Comparison of ENCODE assay signal across 8 mouse cellular contexts in the genomic region with DNA sequence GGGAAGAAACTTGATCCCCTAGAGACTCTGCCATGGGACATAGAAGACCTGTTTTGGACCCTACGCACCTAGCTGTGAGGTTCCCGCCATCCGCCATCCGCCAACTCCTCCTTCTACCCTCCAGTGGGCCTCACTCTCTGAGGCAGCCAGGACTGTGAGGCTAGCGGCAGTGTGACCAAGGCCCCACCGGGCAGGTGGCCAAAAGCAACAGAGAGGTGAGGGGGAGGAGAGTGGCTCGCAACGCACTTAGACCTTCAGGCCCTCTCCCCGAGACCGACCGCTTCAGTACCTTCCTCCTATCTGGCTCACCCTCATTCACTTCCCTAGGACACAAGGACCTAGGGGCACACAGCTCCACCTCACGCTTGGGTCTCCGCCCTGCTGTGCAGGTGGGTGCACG. TPM values are rescaled to one million over a fixed set of nuclear protein-coding genes. Genes with fewer than 3 reads are reported as not detected.
DNase-seq lines count a peak whose midpoint lies in the region; ATAC-seq lines count a peak whose summit lies in the region.

No protein-coding gene starts in this region.

- H3K4me1 ChIP-seq in midbrain, embryonic 10.5 days: peaks cover 74% of the 10 kb centered on the region
- H3K4me1 ChIP-seq in midbrain, embryonic 11.5 days (ENCODE audit: control insufficient read depth, insufficient read depth, low read length): peaks cover 37% of the 10 kb centered on the region
- peaks cover 66% of the 10 kb centered on the region for H3K4me1 ChIP-seq in heart, embryonic 12.5 days (replicated peaks)
- peaks cover 68% of the 10 kb centered on the region for H3K4me1 ChIP-seq in kidney, embryonic 15.5 days

- 93% methylated on average over 14 of the region's 14 CpGs for WGBS in midbrain, embryonic 10.5 days
- WGBS in midbrain, embryonic 11.5 days: 91% methylated on average over 14 of the region's 14 CpGs
- WGBS in heart, embryonic 12.5 days: 49% methylated on average over 14 of the region's 14 CpGs
- 36% methylated on average over 14 of the region's 14 CpGs for WGBS in kidney, embryonic 15.5 days

- no peak overlapping the region for H3K9ac ChIP-seq in midbrain, embryonic 11.5 days (ENCODE audit: low read length)
- H3K9ac ChIP-seq in heart, embryonic 12.5 days: peak overlapping the region; percentile 96
- H3K9ac ChIP-seq in kidney, embryonic 15.5 days: peak overlapping the region; percentile 82

- H3K36me3 ChIP-seq in midbrain, embryonic 10.5 days: peaks cover 64% of the 10 kb centered on the region
- peaks cover 4% of the 10 kb centered on the region for H3K36me3 ChIP-seq in midbrain, embryonic 11.5 days (ENCODE audit: control insufficient read depth, insufficient read depth, low read length)
- H3K36me3 ChIP-seq in heart, embryonic 12.5 days: peaks cover 47% of the 10 kb centered on the region
- peaks cover 37% of the 10 kb centered on the region for H3K36me3 ChIP-seq in kidney, embryonic 15.5 days

- H3K9me3 ChIP-seq in midbrain, embryonic 10.5 days (replicated peaks): no peaks in the 10 kb centered on the region
- H3K9me3 ChIP-seq in midbrain, embryonic 11.5 days (ENCODE audit: control insufficient read depth, low read length): no peaks in the 10 kb centered on the region
- no peaks in the 10 kb centered on the region for H3K9me3 ChIP-seq in heart, embryonic 12.5 days (replicated peaks)
- H3K9me3 ChIP-seq in kidney, embryonic 15.5 days (replicated peaks): no peaks in the 10 kb centered on the region

- no peaks in the 10 kb centered on the region for H3K27me3 ChIP-seq in midbrain, embryonic 10.5 days (ENCODE audit: low read depth, poor library complexity, severe bottlenecking)
- no peaks in the 10 kb centered on the region for H3K27me3 ChIP-seq in midbrain, embryonic 11.5 days (ENCODE audit: control insufficient read depth, insufficient read depth, low read length)
- no peaks in the 10 kb centered on the region for H3K27me3 ChIP-seq in heart, embryonic 12.5 days (replicated peaks)
- no peaks in the 10 kb centered on the region for H3K27me3 ChIP-seq in kidney, embryonic 15.5 days

- no peak overlapping the region for H3K4me3 ChIP-seq in midbrain, embryonic 10.5 days
- H3K4me3 ChIP-seq in midbrain, embryonic 11.5 days (ENCODE audit: low read depth, low read length): no peak overlapping the region
- peak overlapping the region; percentile 69 for H3K4me3 ChIP-seq in heart, embryonic 12.5 days
- H3K4me3 ChIP-seq in kidney, embryonic 15.5 days (replicated peaks): peak overlapping the region; percentile 83

- DNase-seq in midbrain, embryonic 10.5 days (ENCODE audit: low spot score): no peak
- DNase-seq in midbrain, embryonic 11.5 days (ENCODE audit: low spot score, missing footprints): no peak
- peak; percentile 70 for DNase-seq in lung, postnatal 10 days
- DNase-seq in T-cell, adult 2 months (ENCODE audit: low spot score): no peak
- no peak for DNase-seq in cerebellum, adult 9-11 months
- no peak for DNase-seq in left cerebral cortex, adult 9 months (ENCODE audit: low spot score in 2 of 2)

- H3K27ac ChIP-seq in midbrain, embryonic 10.5 days (replicated peaks): 0 out of 2 replicates have a peak overlapping the region, but pooled peaks have one; percentile 18
- no peak overlapping the region for H3K27ac ChIP-seq in midbrain, embryonic 11.5 days (ENCODE audit: low read depth, low read length)
- peak overlapping the region; percentile 94 for H3K27ac ChIP-seq in heart, embryonic 12.5 days (ENCODE audit: poor library complexity, severe bottlenecking)
- peak overlapping the region; percentile 82 for H3K27ac ChIP-seq in kidney, embryonic 15.5 days

- no peak for ATAC-seq in midbrain, embryonic 11.5 days (ENCODE audit: low FRiP score)
- no peak for ATAC-seq in heart, embryonic 12.5 days (ENCODE audit: insufficient number of reproducible peaks, low FRiP score)
- ATAC-seq in kidney, embryonic 15.5 days (replicated peaks; ENCODE audit: low FRiP score): no peak

- H3K4me2 ChIP-seq in midbrain, embryonic 11.5 days: no peak overlapping the region
- H3K4me2 ChIP-seq in heart, embryonic 12.5 days: peak overlapping the region; percentile 86
- peak overlapping the region; percentile 94 for H3K4me2 ChIP-seq in kidney, embryonic 15.5 days

RNA-seq across cellular contexts. Expression of gene Caskin2, which starts 3.1 kb away (rescaled TPM):
- 17.5 and 18.6 TPM in 2 replicates for polyA plus RNA-seq in midbrain, embryonic 10.5 days (2016; fragmentation: Nextera tagmentation; extraction: Ambion mirVana)
- polyA plus RNA-seq in midbrain, embryonic 11.5 days (2014; fragmentation: Nextera tagmentation; extraction: Ambion mirVana): 10.4 and 11.7 TPM in 2 replicates
- polyA plus RNA-seq in heart, embryonic 12.5 days (2016; fragmentation: Nextera tagmentation; extraction: Ambion mirVana): 23.5 and 25.3 TPM in 2 replicates
- 17.3 and 20.9 TPM in 2 replicates for polyA plus RNA-seq in kidney, embryonic 15.5 days (2015; fragmentation: Nextera tagmentation; extraction: Ambion mirVana)

RNA-seq across cellular contexts. Expression of gene Tsen54, which starts 4.1 kb away (rescaled TPM):
- 35.3 and 39.7 TPM in 2 replicates for polyA plus RNA-seq in midbrain, embryonic 10.5 days (2016; fragmentation: Nextera tagmentation; extraction: Ambion mirVana)
- polyA plus RNA-seq in midbrain, embryonic 11.5 days (2014; fragmentation: Nextera tagmentation; extraction: Ambion mirVana): 20.8 and 21.7 TPM in 2 replicates
- polyA plus RNA-seq in heart, embryonic 12.5 days (2016; fragmentation: Nextera tagmentation; extraction: Ambion mirVana): 23.0 and 29.2 TPM in 2 replicates
- 37.3 and 39.8 TPM in 2 replicates for polyA plus RNA-seq in kidney, embryonic 15.5 days (2015; fragmentation: Nextera tagmentation; extraction: Ambion mirVana)

RNA-seq across cellular contexts. Expression of gene Llgl2, which starts 13.5 kb away (rescaled TPM):
- polyA plus RNA-seq in midbrain, embryonic 10.5 days (2016; fragmentation: Nextera tagmentation; extraction: Ambion mirVana): 5.5 and 5.9 TPM in 2 replicates
- 2.4 and 2.5 TPM in 2 replicates for polyA plus RNA-seq in midbrain, embryonic 11.5 days (2014; fragmentation: Nextera tagmentation; extraction: Ambion mirVana)
- polyA plus RNA-seq in heart, embryonic 12.5 days (2016; fragmentation: Nextera tagmentation; extraction: Ambion mirVana): 22.5 and 25.8 TPM in 2 replicates
- polyA plus RNA-seq in kidney, embryonic 15.5 days (2015; fragmentation: Nextera tagmentation; extraction: Ambion mirVana): 39.1 and 41.0 TPM in 2 replicates

RNA-seq across cellular contexts. Expression of gene Tmem94, which starts 45.1 kb away (rescaled TPM):
- 39.6 and 45.2 TPM in 2 replicates for polyA plus RNA-seq in midbrain, embryonic 10.5 days (2016; fragmentation: Nextera tagmentation; extraction: Ambion mirVana)
- polyA plus RNA-seq in midbrain, embryonic 11.5 days (2014; fragmentation: Nextera tagmentation; extraction: Ambion mirVana): 15.1 and 16.7 TPM in 2 replicates
- 52.4 and 52.5 TPM in 2 replicates for polyA plus RNA-seq in heart, embryonic 12.5 days (2016; fragmentation: Nextera tagmentation; extraction: Ambion mirVana)
- 26.6 and 27.0 TPM in 2 replicates for polyA plus RNA-seq in kidney, embryonic 15.5 days (2015; fragmentation: Nextera tagmentation; extraction: Ambion mirVana)

RNA-seq across cellular contexts. Expression of gene Myo15b, which starts 47.8 kb away (rescaled TPM):
- 0.12 and 0.21 TPM in 2 replicates for polyA plus RNA-seq in midbrain, embryonic 10.5 days (2016; fragmentation: Nextera tagmentation; extraction: Ambion mirVana)
- polyA plus RNA-seq in midbrain, embryonic 11.5 days (2014; fragmentation: Nextera tagmentation; extraction: Ambion mirVana): not detected in 2 replicates
- polyA plus RNA-seq in heart, embryonic 12.5 days (2016; fragmentation: Nextera tagmentation; extraction: Ambion mirVana): 0.17 and 0.37 TPM in 2 replicates
- 8.0 and 11.1 TPM in 2 replicates for polyA plus RNA-seq in kidney, embryonic 15.5 days (2015; fragmentation: Nextera tagmentation; extraction: Ambion mirVana)

Comparison
In these comparisons a context has a peak if more than half of its experiments do, and no peak if none do; other contexts are left out.
1. H3K4me3 ChIP-seq: peak in heart, embryonic 12.5 days (single experiment) and kidney, embryonic 15.5 days (single experiment); none in midbrain, embryonic 10.5 days (single experiment) and midbrain, embryonic 11.5 days (single experiment).